Mouse (Mus musculus) ES-E14 (cell line): Measurements from ENCODE around the gene Mocs1. TPM values are rescaled to one million over a fixed set of nuclear protein-coding genes. Genes with fewer than 3 reads are reported as not detected.

Source experiments
- DNase-seq: peaks from one replicate; pipeline ENCODE4 v3.0.0-alpha.2; 2013; ENCODE audit warnings: low read depth, low spot score
- H3K27ac ChIP-seq: 2 replicates; pipeline ENCODE4 v1.5.1; 2012; ENCODE audit warnings: low read depth, mild to moderate bottlenecking, low read length, moderate library complexity, mixed read lengths; ENCODE audit not compliant: poor library complexity, insufficient read depth, severe bottlenecking
- H3K36me3 ChIP-seq: 2 replicates; pipeline ENCODE4 v1.6.1; 2012; ENCODE audit warnings: mild to moderate bottlenecking, low read length, moderate library complexity, mixed read lengths; ENCODE audit not compliant: control insufficient read depth, poor library complexity, insufficient read depth, severe bottlenecking
- H3K4me1 ChIP-seq, 2 experiments: fragments of 150-350 bp in 1 of 2; sonication (generic) in 1 of 2; 2 replicates each; pipeline ENCODE4 v1.6.1; 2012; ENCODE audit warnings: low read length in 2 of 2, mild to moderate bottlenecking in 1 of 2, mixed read lengths in 1 of 2; ENCODE audit not compliant: control insufficient read depth in 2 of 2, insufficient read depth in 2 of 2, poor library complexity in 1 of 2
- H3K4me3 ChIP-seq, 2 experiments: fragments of 150-350 bp in 1 of 2; sonication (generic) in 1 of 2; 2 replicates each; pipeline ENCODE4 v1.5.1; 2012; ENCODE audit warnings: low read length in 2 of 2, low read depth in 1 of 2, mild to moderate bottlenecking in 1 of 2, mixed read lengths in 1 of 2; ENCODE audit not compliant: insufficient read depth in 1 of 2, poor library complexity in 1 of 2, severe bottlenecking in 1 of 2
- H3K9ac ChIP-seq: 2 replicates; pipeline ENCODE4 v1.6.1; 2012; ENCODE audit warnings: low read depth, mild to moderate bottlenecking, low read length, mixed read lengths; ENCODE audit not compliant: poor library complexity, insufficient read depth, severe bottlenecking
- H3K9me3 ChIP-seq: fragments of 150-350 bp; sonication (generic); 2 replicates; pipeline ENCODE4 v1.6.1; 2012; ENCODE audit warnings: low read depth, mild to moderate bottlenecking, low read length; ENCODE audit not compliant: control insufficient read depth, insufficient read depth
- CHD2 ChIP-seq: IDR thresholded peaks from 2 replicates; pipeline ENCODE4 v1.6.1; 2014; ENCODE audit warnings: mild to moderate bottlenecking, low read depth, low read length, inconsistent platforms
- HCFC1 ChIP-seq: IDR thresholded peaks from 2 replicates; pipeline ENCODE4 v1.6.1; 2012; ENCODE audit warnings: low read length, inconsistent platforms, borderline replicate concordance; ENCODE audit not compliant: insufficient read depth
- MAFK ChIP-seq: IDR thresholded peaks from 2 replicates; pipeline ENCODE4 v1.6.1; 2014; ENCODE audit warnings: mild to moderate bottlenecking, low read depth, low read length, inconsistent platforms; ENCODE audit not compliant: insufficient read depth
- ZC3H11A ChIP-seq: IDR thresholded peaks from 2 replicates; pipeline ENCODE4 v1.6.1; 2012; ENCODE audit warnings: low read depth, mild to moderate bottlenecking, inconsistent platforms, low read length, borderline replicate concordance
- ZNF384 ChIP-seq: IDR thresholded peaks from 2 replicates; pipeline ENCODE4 v1.6.1; 2012; ENCODE audit warnings: low read depth, low read length, inconsistent platforms
- in situ Hi-C, 2 experiments: fragments of 600-800 bp; cut with MboI; formaldehyde crosslinking; loops; one replicate each; pipeline ENCODE4 v1.15.1; 2025; ENCODE audit warnings: low sequenced_read_pairs in 2 of 2, inconsistent platforms in 1 of 2; ENCODE audit not compliant: unreplicated experiment in 2 of 2
- total RNA-seq: library from RNA; depleted of rRNA; stranded (reverse); fragments of 300-350 nt; gene quantifications from 2 replicates; pipeline ENCODE4 v1.2.3, GENCODE M21; 2012

Gene Mocs1
- total RNA-seq, 1 experiment, result 6.9 TPM

DNA sequence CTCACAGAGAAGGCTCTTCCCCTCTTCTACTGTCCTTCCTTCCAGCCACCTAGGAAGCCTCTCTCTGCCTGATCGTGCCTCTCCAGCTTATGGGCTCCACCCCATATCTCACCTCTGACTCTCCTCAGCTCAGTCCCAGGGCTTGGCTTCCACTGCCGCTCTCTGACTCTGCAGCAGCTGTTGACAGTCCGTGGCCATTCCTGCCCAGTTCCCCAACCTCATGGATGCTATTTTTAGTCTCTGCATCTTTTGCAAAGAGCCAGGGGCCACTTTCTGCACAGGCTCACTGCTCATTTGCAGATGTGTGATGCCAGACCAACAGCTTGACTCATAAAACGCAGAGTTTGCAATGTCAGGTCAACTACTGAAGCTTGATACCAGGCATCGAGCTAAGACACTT lies 60.9 kb downstream of the Mocs1 start:
- TF ChIP-seq HCFC1 (no peak), ZNF384 (no peak), MAFK (no peak), CHD2 (no peak), ZC3H11A (no peak)
- Histone ChIP-seq H3K4me3 (no peak overlapping the region), H3K4me1 (no peaks in the 10 kb centered on the region), H3K9ac (no peak overlapping the region), H3K36me3 (no peaks in the 10 kb centered on the region), H3K27ac (no peak overlapping the region), H3K9me3 (no peaks in the 10 kb centered on the region)
- no peak for DNase-seq
- in situ Hi-C loops, result no loop called here

DNA sequence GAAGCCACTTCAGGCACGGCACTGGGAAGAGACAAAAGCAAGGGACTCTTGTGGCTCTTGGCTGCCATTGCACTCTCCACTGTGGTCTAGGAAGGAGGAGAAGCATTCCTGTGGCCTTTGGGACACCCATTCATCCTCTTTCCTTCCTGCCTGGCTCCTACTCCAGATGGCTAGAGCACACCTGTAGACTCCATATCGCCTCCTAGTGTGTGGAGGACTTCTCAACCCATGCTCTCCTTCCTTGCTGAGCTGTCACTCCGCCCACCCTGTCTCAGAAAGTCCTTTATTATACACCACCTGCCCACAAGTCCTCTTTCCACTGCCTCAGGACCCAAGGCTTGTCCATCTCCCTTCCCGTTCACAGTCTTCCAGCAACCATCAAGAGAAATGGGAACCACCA lies 65.1 kb downstream of the Mocs1 start:
- Histone ChIP-seq H3K9ac (no peak overlapping the region), H3K4me1 (0 out of 4 replicates have a peak, but pooled peaks cover 0 to 2% of the 10 kb centered on the region in 2 experiments), H3K9me3 (no peaks in the 10 kb centered on the region), H3K4me3 (no peak overlapping the region), H3K36me3 (no peaks in the 10 kb centered on the region), H3K27ac (no peak overlapping the region)
- TF ChIP-seq ZNF384 (no peak), CHD2 (no peak)
- peak; percentile 7 for DNase-seq
- in situ Hi-C loops, result no loop called here

DNA sequence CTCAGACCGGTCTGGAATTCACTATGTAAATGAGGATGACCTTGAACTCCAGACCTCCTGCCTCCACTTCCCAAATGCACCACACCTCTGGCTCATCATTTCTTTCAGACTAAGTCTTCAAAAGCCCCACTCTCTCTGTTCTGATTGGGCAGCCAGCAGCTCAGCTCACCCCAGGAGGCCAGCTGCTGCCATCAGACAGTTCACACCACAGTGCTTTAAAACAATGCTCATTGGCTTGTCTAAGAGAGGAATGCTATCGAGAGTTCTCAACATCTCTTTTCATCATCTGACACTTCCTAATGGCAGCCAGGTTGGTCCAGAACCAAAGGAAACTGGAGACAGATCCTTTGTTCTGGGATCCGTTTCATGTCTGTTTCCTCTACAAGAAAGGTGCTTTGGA lies 70.0 kb downstream of the Mocs1 start:
- in situ Hi-C loops, result no loop called here

DNA sequence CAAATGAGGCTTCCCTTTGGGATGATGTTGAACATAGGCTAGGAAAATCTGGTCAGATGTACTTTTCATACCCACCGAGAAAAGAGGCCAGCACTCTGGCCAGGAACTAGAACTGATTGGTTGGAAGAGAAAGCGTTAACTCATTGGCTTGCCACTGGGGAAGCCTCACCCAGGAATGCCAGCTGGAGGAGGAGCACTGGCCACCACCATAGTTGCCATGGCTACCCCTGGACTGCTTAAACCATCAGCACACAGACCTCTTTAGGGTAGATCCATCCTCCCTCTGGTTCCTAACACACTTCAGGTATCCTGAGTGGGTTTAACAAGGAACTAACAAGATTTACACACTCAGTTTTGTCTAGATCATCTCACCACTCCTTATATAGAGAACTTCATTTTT lies 71.5 kb downstream of the Mocs1 start:
- H3K9ac ChIP-seq, result no peak overlapping the region
- H3K9me3 ChIP-seq, result no peaks in the 10 kb centered on the region
- no peak for DNase-seq
- peaks cover 0 to 6% of the 10 kb centered on the region in 2 experiments; a peak in 1 of 4 replicates for H3K4me1 ChIP-seq
- no peak overlapping the region for H3K4me3 ChIP-seq
- H3K27ac ChIP-seq, result no peak overlapping the region
- in situ Hi-C loops, result loop anchor here in 1 of 2 experiments (25.0 kb wide), 1 partner anchor 388 kb away; no protein-coding TSS in a partner anchor
- no peaks in the 10 kb centered on the region for H3K36me3 ChIP-seq
- TF ChIP-seq MAFK (no peak), ZC3H11A (no peak), HCFC1 (no peak), ZNF384 (no peak), CHD2 (no peak)

More for the DNA sequence above, 70.0 kb downstream of the Mocs1 start:
- H3K9ac ChIP-seq, result no peak overlapping the region
- no peaks in the 10 kb centered on the region for H3K36me3 ChIP-seq
- no peak overlapping the region for H3K4me3 ChIP-seq
- H3K9me3 ChIP-seq, result no peaks in the 10 kb centered on the region
- no peak overlapping the region for H3K27ac ChIP-seq
- H3K4me1 ChIP-seq, result peaks cover 0 to 6% of the 10 kb centered on the region in 2 experiments; a peak in 1 of 4 replicates
- peak; percentile 30 for DNase-seq
- TF ChIP-seq ZC3H11A (no peak), ZNF384 (no peak), CHD2 (no peak), HCFC1 (no peak), MAFK (no peak)

DNA sequence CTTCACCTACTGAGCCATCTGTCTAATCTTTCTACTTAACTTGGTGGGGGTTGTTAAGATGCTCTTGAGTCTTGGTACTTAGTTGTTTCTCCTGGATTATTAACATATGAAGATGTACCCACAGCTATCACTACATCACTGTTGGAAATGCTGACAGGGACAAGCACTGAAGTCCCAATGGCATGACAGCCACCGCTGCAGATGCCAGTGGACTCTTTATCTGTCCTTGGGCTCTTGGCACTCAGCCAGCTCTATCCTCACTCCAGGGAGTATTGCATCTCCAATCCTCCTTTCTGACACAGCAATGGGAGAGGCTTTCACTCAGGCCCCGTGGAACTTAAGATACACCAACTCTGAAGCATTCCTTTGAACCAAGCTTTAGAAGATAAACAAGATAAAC lies 72.1 kb downstream of the Mocs1 start:
- TF ChIP-seq HCFC1 (no peak), ZNF384 (no peak), CHD2 (no peak), ZC3H11A (no peak), MAFK (no peak)
- peaks cover 0 to 6% of the 10 kb centered on the region in 2 experiments; a peak in 1 of 4 replicates for H3K4me1 ChIP-seq
- no peaks in the 10 kb centered on the region for H3K9me3 ChIP-seq
- in situ Hi-C loops, result loop anchor here in 1 of 2 experiments (25.0 kb wide), 1 partner anchor 387 kb away; no protein-coding TSS in a partner anchor
- DNase-seq, result no peak
- H3K27ac ChIP-seq, result no peak overlapping the region
- H3K9ac ChIP-seq, result no peak overlapping the region
- no peak overlapping the region for H3K4me3 ChIP-seq
- H3K36me3 ChIP-seq, result no peaks in the 10 kb centered on the region
